Mouse (Mus musculus) embryonic facial prominence, embryonic 10.5 days (tissue): ENCODE data around the gene Chchd2. TPM values are rescaled to one million over a fixed set of nuclear protein-coding genes. Genes with fewer than 3 reads are reported as not detected.

Experiments used
- DNase-seq: peaks from one replicate; pipeline ENCODE4 v3.0.0-alpha.2; 2017; ENCODE audit warnings: low spot score
- H3K27ac ChIP-seq: fragments of 300-500 bp; sonication (generic); replicated peaks from 2 replicates; pipeline ENCODE4 v1.5.1; 2016; ENCODE audit warnings: mild to moderate bottlenecking
- H3K27me3 ChIP-seq: fragments of 300-500 bp; sonication (generic); replicated peaks from 2 replicates; pipeline ENCODE4 v1.6.1; 2016; ENCODE audit warnings: low read depth, mild to moderate bottlenecking; ENCODE audit not compliant: poor library complexity, severe bottlenecking
- H3K36me3 ChIP-seq: fragments of 300-500 bp; sonication (generic); replicated peaks from 2 replicates; pipeline ENCODE4 v1.6.1; 2016; ENCODE audit warnings: mild to moderate bottlenecking, moderate library complexity
- H3K4me1 ChIP-seq: fragments of 300-500 bp; sonication (generic); 2 replicates; pipeline ENCODE4 v1.6.1; 2016
- H3K4me3 ChIP-seq: fragments of 300-500 bp; sonication (generic); 2 replicates; pipeline ENCODE4 v1.5.1; 2016; ENCODE audit warnings: mild to moderate bottlenecking, moderate library complexity
- H3K9me3 ChIP-seq: fragments of 300-500 bp; sonication (generic); 2 replicates; pipeline ENCODE4 v1.6.1; 2016; ENCODE audit warnings: mild to moderate bottlenecking
- WGBS: fragments of 180-500 bp; shearing (Covaris S2); methylation state at CpG from one replicate; pipeline ENCODE4 v1.1.7; 2016; 5-methylcytosine and 5-hydroxymethylcytosine counted together
- polyA plus RNA-seq: library from polyadenylated mRNA; unstranded; fragments of >200 nt; fragmentation: Nextera tagmentation; extraction: Ambion mirVana; gene quantifications from 2 replicates; pipeline ENCODE4 v1.2.1, GENCODE M21; 2016

The Chchd2 gene
- polyA plus RNA-seq, 1 experiment from 2014 or later, result 1,199 TPM

- Histone ChIP-seq H3K27me3 (no peaks in the 10 kb centered on the region), H3K4me1 (no peaks in the 10 kb centered on the region), H3K27ac (no peak overlapping the region), H3K36me3 (no peaks in the 10 kb centered on the region), H3K9me3 (no peaks in the 10 kb centered on the region), H3K4me3 (no peak overlapping the region)
- WGBS, result 81% methylated on average over 2 of the region's 2 CpGs
- no peak for DNase-seq
Measured at GRCm38 (mm10) chr5:129871238-129871637, 16.0 kb downstream of the Chchd2 start.

GRCm38 (mm10) chr5:129869238-129869995 lies 17.9 kb downstream of the Chchd2 start:
- no peak for DNase-seq
- Histone ChIP-seq H3K27me3 (no peaks in the 10 kb centered on the region), H3K27ac (no peak overlapping the region), H3K36me3 (no peaks in the 10 kb centered on the region), H3K4me1 (peaks cover under 1% of the 10 kb centered on the region; the same call in 1 of the 2 replicates), H3K4me3 (no peak overlapping the region), H3K9me3 (no peaks in the 10 kb centered on the region)
- 89% methylated on average over 19 of the region's 19 CpGs for WGBS

GRCm38 (mm10) chr5:129865841-129866240 lies 21.4 kb downstream of the Chchd2 start:
- no peak for DNase-seq
- WGBS, result 87% methylated on average over 12 of the region's 12 CpGs
- no peak overlapping the region for H3K4me3 ChIP-seq

GRCm38 (mm10) chr5:129864467-129864866 lies 22.8 kb downstream of the Chchd2 start:
- H3K27me3 ChIP-seq, result no peaks in the 10 kb centered on the region
- H3K36me3 ChIP-seq, result peaks cover 35% of the 10 kb centered on the region
- H3K27ac ChIP-seq, result peak overlapping the region; percentile 24; the same call in 1 of the 2 replicates
- 0 out of 2 replicates have a peak, but pooled peaks cover 3% of the 10 kb centered on the region for H3K9me3 ChIP-seq
- peak; percentile 59 for DNase-seq
- peaks cover 5% of the 10 kb centered on the region for H3K4me1 ChIP-seq
- WGBS, result 13% methylated on average over 18 of the region's 18 CpGs
- 0 out of 2 replicates have a peak overlapping the region, but pooled peaks have one; percentile 25 for H3K4me3 ChIP-seq

More at GRCm38 (mm10) chr5:129865841-129866240, 21.4 kb downstream of the Chchd2 start:
- Histone ChIP-seq H3K27ac (no peak overlapping the region), H3K36me3 (peaks cover 22% of the 10 kb centered on the region), H3K9me3 (0 out of 2 replicates have a peak, but pooled peaks cover 3% of the 10 kb centered on the region), H3K27me3 (no peaks in the 10 kb centered on the region), H3K4me1 (peaks cover 5% of the 10 kb centered on the region)

- Histone ChIP-seq H3K27me3 (no peaks in the 10 kb centered on the region), H3K4me3 (no peak overlapping the region), H3K9me3 (0 out of 2 replicates have a peak, but pooled peaks cover 3% of the 10 kb centered on the region), H3K4me1 (peaks cover 5% of the 10 kb centered on the region), H3K27ac (no peak overlapping the region), H3K36me3 (peaks cover 53% of the 10 kb centered on the region)
- DNase-seq, result no peak
- 95% methylated on average over 6 of the region's 6 CpGs for WGBS
Measured at GRCm38 (mm10) chr5:129862325-129862724, 24.9 kb downstream of the Chchd2 start.

- H3K27me3 ChIP-seq, result no peaks in the 10 kb centered on the region
- WGBS, result 89% methylated on average over 5 of the region's 5 CpGs
- H3K4me3 ChIP-seq, result no peak overlapping the region
- no peak for DNase-seq
- no peaks in the 10 kb centered on the region for H3K9me3 ChIP-seq
- H3K36me3 ChIP-seq, result peaks cover 83% of the 10 kb centered on the region
- H3K4me1 ChIP-seq, result no peaks in the 10 kb centered on the region
- H3K27ac ChIP-seq, result no peak overlapping the region
Measured at GRCm38 (mm10) chr5:129856414-129856813, 30.9 kb downstream of the Chchd2 start.

GRCm38 (mm10) chr5:129855163-129855562 lies 32.1 kb downstream of the Chchd2 start:
- no peak for DNase-seq
- Histone ChIP-seq H3K9me3 (no peaks in the 10 kb centered on the region), H3K27me3 (no peaks in the 10 kb centered on the region), H3K36me3 (peaks cover 78% of the 10 kb centered on the region), H3K4me1 (no peaks in the 10 kb centered on the region), H3K4me3 (no peak overlapping the region), H3K27ac (no peak overlapping the region)
- WGBS, result 39% methylated on average over 5 of the region's 5 CpGs

- peaks cover 11% of the 10 kb centered on the region; the same call in 1 of the 2 replicates for H3K4me1 ChIP-seq
- WGBS, result 67% methylated on average over 8 of the region's 8 CpGs
- H3K9me3 ChIP-seq, result peaks cover 4% of the 10 kb centered on the region; the same call in 1 of the 2 replicates
- H3K4me3 ChIP-seq, result peak overlapping the region; percentile 73
- no peaks in the 10 kb centered on the region for H3K27me3 ChIP-seq
- no peak for DNase-seq
- peaks cover 47% of the 10 kb centered on the region for H3K36me3 ChIP-seq
- H3K27ac ChIP-seq, result 0 out of 2 replicates have a peak overlapping the region, but pooled peaks have one; percentile 85
Measured at GRCm38 (mm10) chr5:129847558-129847820, 39.8 kb downstream of the Chchd2 start.

GRCm38 (mm10) chr5:129846752-129847557 lies 40.3 kb downstream of the Chchd2 start, which contains the start of gene Sumf2:
Gene Sumf2, plus strand, starts transcription at chr5:129846986.
- H3K36me3 ChIP-seq, result peaks cover 47% of the 10 kb centered on the region
- peak; percentile 96 for DNase-seq
- peak within 1 kb of the TSS; percentile 85 for H3K27ac ChIP-seq
- H3K9me3 ChIP-seq, result peaks cover 4% of the 10 kb centered on the region; the same call in 1 of the 2 replicates
- WGBS, result 15% methylated on average over 22 of the region's 22 CpGs
- peaks cover 11% of the 10 kb centered on the region; the same call in 1 of the 2 replicates for H3K4me1 ChIP-seq
- no peaks in the 10 kb centered on the region for H3K27me3 ChIP-seq
- H3K4me3 ChIP-seq, result peak within 1 kb of the TSS; percentile 73

GRCm38 (mm10) chr5:129844848-129845247 lies 42.4 kb downstream of the Chchd2 start:
- 93% methylated on average over 5 of the region's 5 CpGs for WGBS
- peaks cover 4% of the 10 kb centered on the region; the same call in 1 of the 2 replicates for H3K9me3 ChIP-seq

More at GRCm38 (mm10) chr5:129844848-129845247, 42.4 kb downstream of the Chchd2 start:
- H3K27ac ChIP-seq, result no peak overlapping the region
- no peaks in the 10 kb centered on the region for H3K27me3 ChIP-seq
- DNase-seq, result no peak
- H3K4me1 ChIP-seq, result peaks cover 11% of the 10 kb centered on the region; the same call in 1 of the 2 replicates
- H3K4me3 ChIP-seq, result no peak overlapping the region
- peaks cover 36% of the 10 kb centered on the region for H3K36me3 ChIP-seq
